Mouse (Mus musculus) frontal cortex, postnatal 10 days (tissue): ENCODE results near the gene Vti1b.
A peak's percentile ranks its signal among the peaks of the same experiment; 100 is the strongest.
"Not testable (repeated sequence)": the region's sequence is repeated elsewhere in the genome, so short reads cannot be mapped to it uniquely, and the experiment has no call there.

ENCODE experiments used
- DNase-seq, 2 experiments: peaks; one replicate each; pipeline ENCODE4 v3.0.0; 2022; ENCODE audit warnings: low spot score in 2 of 2, mixed read lengths in 1 of 2

The Vti1b gene

GRCm38 (mm10) chr12:79172019-79172941 is at the start of gene Vti1b:
Gene Vti1b, minus strand, starts transcription at chr12:79172667.
- peak; percentile 88 for DNase-seq

- no peak for DNase-seq
These were observed 45.0 kb upstream of the Vti1b start for GRCm38 (mm10) chr12:79217511-79217910.

DNA sequence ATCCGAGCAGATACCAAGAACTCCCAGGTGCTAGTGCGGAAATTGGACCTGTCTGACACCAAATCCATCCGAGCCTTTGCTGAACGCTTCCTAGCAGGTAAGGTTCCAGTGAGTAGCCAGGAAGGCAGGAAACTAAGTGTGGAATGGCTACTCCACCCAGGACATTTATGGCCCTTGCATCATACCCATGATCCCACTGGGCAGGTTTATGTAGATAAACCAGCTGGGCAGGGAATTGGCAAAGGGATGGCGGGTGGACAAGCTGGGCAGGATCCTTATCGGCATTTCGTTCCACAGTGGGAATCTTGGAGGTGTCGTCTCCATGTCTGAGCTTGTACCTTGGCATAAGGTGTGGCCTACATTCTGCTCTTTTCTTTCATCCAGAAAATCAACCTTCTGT is 39.0 kb upstream of the Vti1b start:
- no peak for DNase-seq

DNA sequence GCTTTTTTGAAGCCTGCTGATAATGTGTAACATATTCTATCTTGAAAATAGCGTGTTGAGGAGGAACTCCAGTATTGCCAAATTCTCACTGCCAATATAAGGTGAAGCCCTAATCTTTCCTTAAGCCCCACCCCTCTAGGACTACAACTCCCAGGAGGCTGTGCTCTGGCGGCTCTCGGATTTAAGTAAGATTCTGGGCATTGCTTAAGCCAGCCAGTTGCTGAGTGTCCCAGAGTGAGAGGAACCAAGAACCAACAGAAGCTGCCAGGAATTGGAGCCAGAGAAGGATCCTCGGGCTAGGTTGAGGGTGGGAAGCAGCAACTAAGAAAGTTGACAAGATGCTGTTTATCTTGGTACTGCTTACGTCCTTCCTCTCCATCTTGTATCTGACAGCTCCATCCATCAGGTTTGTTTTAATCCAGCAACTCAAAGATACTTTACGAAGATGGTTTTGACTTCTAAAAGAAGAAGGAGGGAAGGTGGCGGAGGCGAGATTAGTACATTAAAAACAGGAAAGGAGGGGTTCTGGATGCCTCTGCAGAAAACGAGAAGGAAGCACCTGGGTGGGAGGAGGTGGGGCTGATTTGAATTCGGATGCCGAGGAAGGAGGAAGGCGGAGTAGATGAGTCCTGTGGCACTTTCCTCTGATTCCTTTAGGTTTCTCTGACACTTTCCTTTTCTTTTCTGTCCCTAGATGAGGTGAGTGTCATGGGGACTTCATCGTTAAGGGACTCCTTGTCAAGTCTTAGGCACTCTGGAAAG is 36.4 kb upstream of the Vti1b start, which contains the start of gene Rdh12:
Gene Rdh12 (plus strand): TSS at position 212 of the 762 bp plus-strand sequence.
- DNase-seq: peak in 1 of 2 experiments; percentile 13

- no peak for DNase-seq
These were observed 29.4 kb upstream of the Vti1b start for GRCm38 (mm10) chr12:79201882-79202281.

DNA sequence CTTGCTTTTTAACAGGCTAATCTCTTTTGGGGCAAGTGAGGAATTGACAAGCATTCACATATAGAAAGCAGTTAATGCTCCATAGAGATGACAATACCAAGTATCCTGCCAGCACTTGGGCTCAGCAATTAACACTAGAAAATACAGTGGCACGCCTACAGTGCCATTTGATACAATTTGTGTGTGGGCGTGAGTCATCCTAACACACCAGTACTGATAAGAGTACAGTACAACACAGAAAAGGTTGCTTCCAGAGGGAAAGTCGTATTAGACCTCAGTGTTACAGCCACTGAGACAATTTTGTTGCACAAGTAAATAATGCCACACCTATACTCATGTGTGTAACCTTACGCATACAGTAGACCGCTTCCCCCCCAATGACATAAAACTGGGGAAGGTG is 24.6 kb upstream of the Vti1b start:
- DNase-seq: no peak

- peak in 1 of 2 experiments; percentile 48 for DNase-seq
These were observed 21.0 kb upstream of the Vti1b start for GRCm38 (mm10) chr12:79193441-79193840.

DNA sequence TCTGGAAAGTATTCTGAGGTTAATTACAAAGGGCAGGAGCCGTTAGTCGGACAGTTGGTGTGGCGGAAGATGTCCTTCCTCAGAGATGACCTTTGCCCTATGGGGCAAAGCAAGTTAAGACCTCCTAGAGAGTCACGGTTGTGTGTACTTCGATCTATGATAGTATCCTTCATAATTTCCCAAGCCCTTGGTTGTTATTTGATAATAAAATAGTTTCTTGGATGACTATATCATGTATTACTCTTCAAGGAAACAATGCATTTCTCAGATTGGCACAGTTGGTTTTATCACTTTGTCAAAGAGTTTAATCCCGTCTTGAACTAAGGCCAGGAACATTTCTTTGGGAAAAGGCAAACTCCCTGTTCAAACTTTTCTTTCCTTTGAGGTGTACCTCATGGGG is 19.7 kb upstream of the Vti1b start, which contains the start of gene Rdh11:
Gene Rdh11 (minus strand): TSS at position 101 of the 400 bp plus-strand sequence.
- no peak for DNase-seq

DNA sequence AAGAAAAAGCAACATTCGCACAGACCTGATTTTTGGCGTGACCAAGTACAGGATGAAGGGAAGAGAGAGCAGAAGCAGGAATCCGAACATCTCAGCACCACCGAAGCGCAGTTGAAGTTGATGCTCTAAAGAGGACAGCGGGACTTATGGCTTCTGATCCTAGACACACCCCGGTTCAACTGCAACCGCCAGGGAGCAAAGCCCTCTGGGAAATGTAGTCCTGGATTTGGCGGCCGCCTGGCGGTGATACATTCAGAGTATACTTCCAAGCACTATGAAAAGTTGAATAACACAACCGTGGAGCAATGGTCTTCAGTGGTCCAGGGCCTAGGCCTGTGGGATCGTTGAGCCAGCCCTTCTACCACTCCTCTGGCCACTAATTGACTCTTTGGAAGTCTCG is 19.2 kb upstream of the Vti1b start:
- DNase-seq: peak; percentile 51 to 75

DNA sequence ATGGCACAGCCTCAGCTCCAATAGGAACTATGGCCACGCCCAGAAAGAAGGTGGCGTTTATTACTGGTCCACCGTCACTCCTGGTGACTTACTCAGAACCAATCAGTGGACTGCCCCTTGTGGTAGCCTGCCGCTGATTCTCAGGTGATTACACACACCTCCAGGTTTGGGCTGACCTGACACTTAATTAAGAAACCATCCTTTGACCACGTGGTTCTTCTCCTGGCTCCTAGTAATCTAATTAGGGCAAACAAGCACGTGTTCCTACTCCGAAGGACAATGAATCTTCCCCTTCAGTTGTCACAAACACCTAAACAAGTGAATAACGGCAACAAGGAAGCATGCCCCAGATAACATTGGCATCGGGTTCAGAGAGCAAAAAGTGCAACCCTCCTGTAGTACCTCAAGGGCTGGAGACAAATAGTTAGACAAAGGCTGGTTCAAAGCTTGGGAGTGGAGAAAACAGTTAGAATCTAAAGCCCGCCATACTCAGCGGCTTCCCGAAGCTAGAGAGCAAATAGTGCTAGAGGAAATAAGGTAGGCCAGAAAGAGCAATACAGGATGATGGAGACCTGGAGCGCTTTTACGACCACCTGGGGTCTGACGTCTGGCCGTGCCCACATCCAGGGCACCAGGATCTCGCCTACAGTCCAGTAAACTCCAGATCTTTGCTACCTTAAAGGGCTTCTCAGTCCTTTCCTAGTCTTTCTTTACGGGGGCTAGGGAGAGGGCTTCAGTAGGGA is 18.6 kb upstream of the Vti1b start:
- DNase-seq: peak; percentile 68 to 69

DNA sequence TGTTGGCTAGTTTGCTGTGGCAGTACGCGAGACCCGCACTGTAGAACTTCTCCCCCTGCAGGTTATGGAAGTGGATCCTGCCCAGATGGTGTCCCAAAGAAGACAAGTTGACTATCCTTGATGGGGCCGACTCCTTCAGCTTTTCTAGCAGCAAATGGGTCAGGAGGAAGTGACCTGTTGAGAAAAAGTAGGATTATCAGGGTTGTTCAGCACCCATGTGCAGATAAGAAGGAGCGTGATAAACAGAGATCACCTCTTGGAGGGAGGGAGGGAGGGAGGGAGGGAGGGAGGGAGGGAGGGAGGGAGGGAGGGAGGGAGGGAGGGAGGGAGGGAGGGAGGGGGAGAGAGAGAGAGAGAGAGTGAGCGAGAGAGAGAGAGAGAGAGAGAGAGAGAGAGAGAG is 12.7 kb upstream of the Vti1b start:
- DNase-seq: not testable (repeated sequence)

DNA sequence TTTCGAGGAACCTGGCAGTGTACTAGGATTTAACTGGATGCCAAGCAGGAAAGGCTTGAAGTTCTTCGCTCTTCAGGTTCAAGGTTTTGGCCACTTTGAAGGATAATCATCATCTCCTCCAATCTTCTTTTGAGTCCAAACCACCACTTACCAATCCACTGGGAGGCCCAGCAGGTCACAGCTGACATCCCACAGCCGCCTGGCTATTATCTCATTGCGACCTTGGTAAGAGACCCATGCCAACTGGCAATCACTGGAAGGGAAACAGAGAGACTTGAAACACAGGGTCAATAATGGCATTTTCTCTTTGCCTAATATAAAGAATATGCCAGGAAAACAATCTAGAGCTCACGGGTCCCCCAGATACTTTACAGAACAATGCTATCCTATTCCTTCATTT is 3.5 kb upstream of the Vti1b start:
- DNase-seq: no peak

DNA sequence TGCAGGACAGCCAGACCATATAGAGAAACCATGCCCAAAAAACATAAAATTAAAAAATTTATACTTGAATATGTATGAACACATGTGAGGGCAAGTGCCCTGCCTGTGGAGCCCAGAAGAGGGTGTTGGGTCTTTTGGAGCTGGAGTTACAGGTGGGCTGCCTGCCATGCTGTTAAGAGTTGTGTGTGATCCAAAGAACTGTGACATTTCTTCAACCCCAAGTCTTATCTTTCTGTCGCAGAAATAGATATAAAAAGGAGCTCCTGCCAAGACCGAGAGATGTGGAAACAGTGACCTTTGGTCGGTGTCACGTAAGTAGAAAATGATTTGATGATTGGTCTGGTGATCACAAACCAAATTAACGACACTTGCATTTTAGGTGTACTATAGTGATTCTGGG is 1.3 kb upstream of the Vti1b start:
- no peak for DNase-seq

DNA sequence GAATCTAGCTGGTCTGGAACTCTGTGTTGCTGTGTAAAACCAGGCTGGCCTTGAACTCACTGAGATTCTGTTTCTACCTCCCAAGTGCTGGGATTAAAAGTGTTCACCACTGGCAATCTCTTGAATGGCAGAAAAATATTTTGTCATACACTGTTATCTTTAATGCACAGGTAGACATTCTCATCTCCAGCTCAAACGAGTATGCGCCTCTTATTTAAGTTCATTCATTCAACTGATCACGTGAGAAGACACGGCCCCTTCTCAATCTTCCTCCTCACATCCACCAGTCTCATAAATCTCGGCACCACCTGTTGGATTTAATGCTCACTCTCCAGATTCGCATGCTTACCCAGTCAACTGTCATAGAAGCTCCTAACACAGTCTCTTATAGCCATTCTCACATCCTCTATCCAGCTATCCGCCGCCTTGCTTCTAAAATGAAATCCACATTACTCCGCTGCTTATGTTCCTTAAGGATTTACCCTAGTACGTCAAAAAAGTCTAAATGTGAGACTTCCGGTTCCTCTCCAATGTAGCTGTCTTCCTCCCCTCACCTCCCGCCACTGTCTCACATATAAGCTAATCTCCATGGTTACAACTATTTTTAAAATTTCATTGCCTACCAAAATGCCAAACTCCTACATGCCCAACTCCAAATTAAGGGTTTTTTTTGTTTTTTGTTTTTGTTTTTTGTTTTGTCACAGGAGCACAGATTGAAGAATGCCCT is 1.0 kb downstream of the Vti1b start:
- DNase-seq: no peak

DNA sequence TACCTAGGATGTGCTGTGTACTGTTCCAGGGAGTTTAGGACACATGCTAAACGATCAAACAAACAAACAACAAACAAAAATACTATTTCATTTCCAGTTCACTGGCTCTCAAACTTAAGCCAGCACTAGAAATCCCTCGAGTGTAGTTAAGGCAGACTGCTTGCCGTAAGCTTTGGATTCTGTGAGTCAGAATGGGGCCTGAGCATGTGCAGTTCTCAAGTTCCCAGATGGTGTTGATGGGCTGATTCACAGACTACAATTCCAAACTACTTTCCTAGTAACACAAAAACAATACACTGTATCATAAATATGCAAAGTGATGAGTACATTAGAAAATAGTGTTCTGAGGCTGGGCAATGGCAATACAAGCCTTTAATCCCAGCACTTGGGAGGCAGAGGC is 2.0 kb downstream of the Vti1b start:
- DNase-seq: no peak

- DNase-seq: no peak
These were observed 3.3 kb downstream of the Vti1b start for GRCm38 (mm10) chr12:79169173-79169572.

DNA sequence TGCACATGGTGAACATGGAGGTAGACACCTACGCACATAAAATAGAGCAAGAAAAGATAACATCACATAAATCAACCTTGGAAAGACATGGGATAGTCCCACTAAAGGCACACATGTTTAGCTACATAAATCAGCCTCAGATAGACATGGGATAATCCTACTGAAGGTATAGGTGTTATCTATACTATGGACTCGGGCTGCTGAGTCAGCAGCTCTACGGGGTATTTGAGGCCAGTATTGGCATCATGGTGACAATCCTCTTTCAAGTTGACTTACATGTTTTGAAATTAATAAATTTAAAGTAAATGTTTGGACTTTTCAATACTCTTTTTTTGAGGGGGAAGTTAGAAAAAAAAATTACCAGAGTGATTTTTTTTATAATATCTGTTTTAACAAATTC is 9.6 kb downstream of the Vti1b start:
- DNase-seq: no peak

DNA sequence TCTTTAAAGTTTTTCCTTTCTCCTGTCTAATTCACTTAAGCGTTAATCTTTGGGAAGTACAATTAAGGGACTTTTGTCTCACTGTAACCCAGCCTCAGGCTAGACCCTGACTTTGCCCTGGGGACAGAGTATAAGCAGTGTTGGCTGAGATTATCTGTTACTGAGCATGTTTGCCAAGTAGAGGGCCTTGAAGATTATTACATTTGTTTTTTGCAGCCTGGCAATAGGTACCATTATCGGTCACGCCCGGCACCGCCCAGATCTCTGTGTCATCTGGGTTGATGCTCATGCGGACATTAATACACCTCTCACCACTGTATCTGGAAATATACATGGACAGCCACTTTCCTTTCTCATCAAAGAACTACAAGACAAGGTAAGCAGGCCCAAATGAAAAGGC is 22.8 kb downstream of the Vti1b start:
- no peak for DNase-seq

DNA sequence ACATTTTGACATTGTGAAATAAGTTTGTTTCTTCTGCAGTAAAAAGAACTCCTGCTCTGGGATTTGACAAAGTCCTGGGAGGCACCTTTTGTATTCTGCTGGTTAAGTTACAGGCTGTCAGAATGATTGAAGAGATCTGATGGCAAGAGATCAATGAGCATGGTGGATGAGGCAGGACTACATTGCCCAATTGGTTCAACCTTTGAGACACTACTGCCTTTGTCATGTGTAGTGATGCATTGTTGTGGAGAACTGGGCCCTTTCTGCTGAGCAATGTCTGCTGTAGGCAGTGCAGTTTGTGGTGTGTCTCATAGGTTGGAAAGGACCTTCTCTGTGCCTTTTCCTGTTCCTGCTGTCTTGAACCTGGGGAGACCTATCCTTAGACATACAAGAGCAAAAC is 31.1 kb downstream of the Vti1b start:
- DNase-seq: no peak

DNA sequence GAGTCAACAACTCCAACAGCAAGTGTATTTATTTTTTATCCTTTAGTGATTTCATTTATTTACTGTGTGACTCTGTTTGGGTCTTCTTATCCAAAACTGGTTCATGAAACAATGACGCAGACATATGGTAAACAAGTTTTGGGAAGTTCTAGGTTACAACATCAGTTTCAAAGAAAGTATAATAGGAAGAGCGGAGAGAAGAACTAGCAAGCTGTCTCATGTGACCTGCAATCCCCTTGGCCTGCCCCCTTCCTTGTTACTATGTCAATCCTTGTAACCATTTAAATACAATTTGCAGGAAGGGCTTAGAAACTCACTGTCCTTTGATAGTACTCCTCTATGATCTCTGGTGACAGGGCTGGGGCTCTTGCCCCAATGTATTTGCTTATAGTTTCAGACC is 31.7 kb downstream of the Vti1b start:
- no peak for DNase-seq

DNA sequence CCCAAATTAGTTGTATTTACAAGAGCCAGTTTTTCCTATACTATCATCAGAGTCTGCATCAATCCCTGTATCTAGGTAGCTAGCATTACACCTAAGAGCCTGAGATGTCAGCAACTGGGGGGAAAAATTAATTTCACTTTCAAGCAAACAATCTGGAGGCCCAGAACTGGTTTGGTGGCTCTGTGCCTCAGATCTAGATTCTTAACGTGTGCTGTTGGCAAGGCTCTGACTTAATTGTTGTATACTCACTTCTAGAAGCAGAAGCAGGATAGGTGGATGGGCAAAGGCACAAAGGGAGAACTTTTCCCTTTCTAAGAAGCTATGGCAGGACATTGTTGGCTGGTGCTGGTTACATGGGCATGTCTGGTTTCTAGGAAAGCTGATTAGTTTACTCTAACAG is 33.0 kb downstream of the Vti1b start:
- DNase-seq: no peak
